Mouse (Mus musculus): ENCODE data around the gene Atg16l2. TPM values are rescaled to one million over a fixed set of nuclear protein-coding genes. Genes with fewer than 3 reads are reported as not detected.

Gene Atg16l2
- polyA plus RNA-seq, 1 experiment from 2014 or later: 19.6 TPM

GRCm38 (mm10) chr7:101301361-101301880 is 630 bp downstream of the Atg16l2 start:
- Histone ChIP-seq H3K27me3 (ENCODE audit: control insufficient read depth, insufficient read depth, low read depth, low read length) (0 out of 2 replicates have a peak, but pooled peaks cover 4% of the 10 kb centered on the region), H3K27ac (ENCODE audit: low read length) (peak overlapping the region; percentile 36), H3K4me1 (replicated peaks; ENCODE audit: control insufficient read depth, insufficient read depth, low read length) (peaks cover 17% of the 10 kb centered on the region), H3K9ac (ENCODE audit: low read length) (peak overlapping the region; percentile 78), H3K9me3 (ENCODE audit: control insufficient read depth, low read length) (no peaks in the 10 kb centered on the region), H3K36me3 (ENCODE audit: control insufficient read depth, insufficient read depth, low read length) (no peaks in the 10 kb centered on the region), H3K4me3 (ENCODE audit: low read length) (peak overlapping the region; percentile 71), H3K4me2 (ENCODE audit: low read depth, low read length) (peak overlapping the region; percentile 87)
- ATAC-seq (ENCODE audit: low read depth): peak; percentile 43
- WGBS: under 1% methylated on average over 30 of the region's 30 CpGs

DNA sequence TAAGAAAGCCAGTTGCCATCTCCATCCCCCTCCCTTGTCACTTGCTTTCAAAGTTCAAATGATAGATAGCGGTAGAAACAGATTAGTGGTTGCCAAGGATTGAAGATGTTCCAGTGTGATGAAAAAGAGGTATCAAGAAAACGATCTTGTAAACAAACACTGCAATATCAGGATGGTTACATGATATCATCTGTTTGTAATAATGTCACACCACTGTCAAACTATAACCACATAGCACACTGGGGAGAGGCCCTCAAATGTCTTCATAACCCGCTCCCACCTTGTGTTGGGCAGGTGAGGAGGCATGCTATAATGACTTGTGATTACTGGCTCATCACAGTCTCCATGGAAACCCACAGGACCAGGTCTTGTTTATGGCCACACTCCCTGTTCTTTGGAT is 3.7 kb downstream of the Atg16l2 start:
- WGBS: 74% methylated on average over 3 of the region's 3 CpGs
- Histone ChIP-seq H3K4me2 (ENCODE audit: low read depth, low read length) (no peak overlapping the region), H3K9me3 (ENCODE audit: control insufficient read depth, low read length) (no peaks in the 10 kb centered on the region), H3K4me3 (ENCODE audit: low read length) (no peak overlapping the region), H3K36me3 (ENCODE audit: control insufficient read depth, insufficient read depth, low read length) (no peaks in the 10 kb centered on the region), H3K27ac (ENCODE audit: low read length) (no peak overlapping the region), H3K9ac (ENCODE audit: low read length) (no peak overlapping the region), H3K4me1 (replicated peaks; ENCODE audit: control insufficient read depth, insufficient read depth, low read length) (peaks cover 19% of the 10 kb centered on the region), H3K27me3 (ENCODE audit: control insufficient read depth, insufficient read depth, low read depth, low read length) (0 out of 2 replicates have a peak, but pooled peaks cover 4% of the 10 kb centered on the region)
- ATAC-seq (ENCODE audit: low read depth): no peak

DNA sequence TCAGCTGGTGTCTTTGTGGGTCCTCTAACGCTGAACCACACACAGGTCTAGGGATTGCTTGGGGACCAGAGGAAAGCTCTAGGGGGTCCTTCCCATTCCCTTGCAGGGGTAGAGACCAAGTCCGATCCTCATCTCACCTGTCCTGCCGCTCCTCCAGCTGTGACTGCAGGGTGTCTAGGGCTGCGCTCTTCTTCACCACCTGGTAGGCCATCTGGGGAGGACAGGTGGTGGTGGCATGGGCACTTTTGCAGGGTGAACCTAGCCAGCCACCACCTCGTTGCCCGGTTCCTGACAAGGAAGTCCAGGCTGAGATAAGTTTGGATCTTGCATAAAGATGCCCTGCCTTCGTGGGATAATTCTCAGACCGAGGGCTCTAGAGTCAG is 5.0 kb downstream of the Atg16l2 start:
- no peaks in the 10 kb centered on the region for H3K36me3 ChIP-seq (ENCODE audit: control insufficient read depth, insufficient read depth, low read length)
- no peak for ATAC-seq (ENCODE audit: low read depth)

DNA sequence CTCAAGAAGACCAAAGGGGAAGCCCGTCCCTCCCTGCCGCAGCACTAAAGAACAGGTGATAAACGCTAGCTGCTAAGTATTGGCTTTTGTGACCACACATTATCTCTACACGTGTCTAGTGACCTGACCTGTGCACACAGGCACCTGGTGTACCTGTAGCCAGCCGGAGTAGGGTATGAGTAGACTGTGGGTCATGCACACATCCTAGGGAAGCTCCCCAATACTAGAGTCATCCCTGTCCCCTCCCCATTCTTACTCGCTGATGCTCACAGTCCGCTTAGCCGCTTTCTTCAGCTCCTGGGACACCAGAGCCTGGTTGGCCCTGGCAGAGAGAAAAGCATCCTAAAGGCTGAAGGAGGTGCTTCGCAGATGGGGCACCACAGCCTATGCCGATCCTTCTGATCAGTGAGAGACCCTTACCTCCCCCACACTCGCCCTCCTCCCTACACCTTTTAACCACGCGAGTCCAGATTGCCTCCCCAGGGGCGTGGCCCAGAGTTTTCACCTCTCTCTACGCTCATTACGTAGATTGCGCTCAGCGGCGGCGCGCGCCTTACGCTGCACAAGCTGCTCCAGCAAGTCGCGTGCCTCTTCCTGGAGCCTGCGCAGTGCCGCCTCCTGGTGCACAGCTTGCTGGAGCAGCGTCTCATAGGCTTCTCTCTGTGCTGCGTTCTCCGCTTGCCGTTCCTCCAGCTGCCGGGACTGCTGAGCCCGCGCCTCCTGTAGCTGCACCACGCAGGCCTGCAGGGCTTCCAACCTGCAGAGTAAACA is 5.6 kb downstream of the Atg16l2 start:
- peak overlapping the region; percentile 57 for H3K9ac ChIP-seq (ENCODE audit: low read length)
- 9% methylated on average over 35 of the region's 35 CpGs for WGBS
- peak; percentile 80 for ATAC-seq (ENCODE audit: low read depth)
- peak overlapping the region; percentile 38 for H3K4me3 ChIP-seq (ENCODE audit: low read length)
- H3K4me2 ChIP-seq (ENCODE audit: low read depth, low read length): peak overlapping the region; percentile 73
- H3K36me3 ChIP-seq (ENCODE audit: control insufficient read depth, insufficient read depth, low read length): no peaks in the 10 kb centered on the region
- 0 out of 2 replicates have a peak, but pooled peaks cover 4% of the 10 kb centered on the region for H3K27me3 ChIP-seq (ENCODE audit: control insufficient read depth, insufficient read depth, low read depth, low read length)
- H3K4me1 ChIP-seq (replicated peaks; ENCODE audit: control insufficient read depth, insufficient read depth, low read length): peaks cover 14% of the 10 kb centered on the region
- H3K27ac ChIP-seq (ENCODE audit: low read length): no peak overlapping the region
- no peaks in the 10 kb centered on the region for H3K9me3 ChIP-seq (ENCODE audit: control insufficient read depth, low read length)

More for the DNA sequence above, 5.0 kb downstream of the Atg16l2 start:
- H3K9me3 ChIP-seq (ENCODE audit: control insufficient read depth, low read length): no peaks in the 10 kb centered on the region
- H3K27ac ChIP-seq (ENCODE audit: low read length): no peak overlapping the region
- H3K9ac ChIP-seq (ENCODE audit: low read length): peak overlapping the region; percentile 57
- H3K4me3 ChIP-seq (ENCODE audit: low read length): peak overlapping the region; percentile 38
- peak overlapping the region; percentile 73 for H3K4me2 ChIP-seq (ENCODE audit: low read depth, low read length)
- H3K4me1 ChIP-seq (replicated peaks; ENCODE audit: control insufficient read depth, insufficient read depth, low read length): peaks cover 14% of the 10 kb centered on the region
- 23% methylated on average over 8 of the region's 8 CpGs for whole genome bisulfite sequencing
- 0 out of 2 replicates have a peak, but pooled peaks cover 4% of the 10 kb centered on the region for H3K27me3 ChIP-seq (ENCODE audit: control insufficient read depth, insufficient read depth, low read depth, low read length)

- no peak overlapping the region for H3K4me2 ChIP-seq (ENCODE audit: low read depth, low read length)
- H3K27me3 ChIP-seq (ENCODE audit: control insufficient read depth, insufficient read depth, low read depth, low read length): 0 out of 2 replicates have a peak, but pooled peaks cover 4% of the 10 kb centered on the region
- no peak overlapping the region for H3K9ac ChIP-seq (ENCODE audit: low read length)
- no peak overlapping the region for H3K4me3 ChIP-seq (ENCODE audit: low read length)
- H3K9me3 ChIP-seq (ENCODE audit: control insufficient read depth, low read length): no peaks in the 10 kb centered on the region
- H3K36me3 ChIP-seq (ENCODE audit: control insufficient read depth, insufficient read depth, low read length): 0 out of 2 replicates have a peak, but pooled peaks cover 3% of the 10 kb centered on the region
- H3K27ac ChIP-seq (ENCODE audit: low read length): no peak overlapping the region
- ATAC-seq (ENCODE audit: low read depth): no peak
- whole genome bisulfite sequencing: 88% methylated on average over 1 of the region's 1 CpGs
- H3K4me1 ChIP-seq (replicated peaks; ENCODE audit: control insufficient read depth, insufficient read depth, low read length): peaks cover 7% of the 10 kb centered on the region
Observed at GRCm38 (mm10) chr7:101295438-101295837, 6.6 kb downstream of the Atg16l2 start.

- Histone ChIP-seq H3K9me3 (ENCODE audit: control insufficient read depth, low read length) (no peaks in the 10 kb centered on the region), H3K4me3 (ENCODE audit: low read length) (no peak overlapping the region), H3K27ac (ENCODE audit: low read length) (peak overlapping the region; percentile 14; the same call in 1 of the 2 replicates), H3K9ac (ENCODE audit: low read length) (no peak overlapping the region), H3K27me3 (ENCODE audit: control insufficient read depth, insufficient read depth, low read depth, low read length) (0 out of 2 replicates have a peak, but pooled peaks cover 4% of the 10 kb centered on the region), H3K36me3 (ENCODE audit: control insufficient read depth, insufficient read depth, low read length) (peaks cover 4% of the 10 kb centered on the region; the same call in 1 of the 2 replicates), H3K4me1 (replicated peaks; ENCODE audit: control insufficient read depth, insufficient read depth, low read length) (peaks cover 7% of the 10 kb centered on the region), H3K4me2 (ENCODE audit: low read depth, low read length) (no peak overlapping the region)
- ATAC-seq (ENCODE audit: low read depth): peak; percentile 34; the same call in 1 of the 2 replicates
- 52% methylated on average over 4 of the region's 4 CpGs for WGBS
Observed at GRCm38 (mm10) chr7:101293611-101294010, 8.4 kb downstream of the Atg16l2 start.

- Histone ChIP-seq H3K4me1 (replicated peaks; ENCODE audit: control insufficient read depth, insufficient read depth, low read length) (peaks cover 7% of the 10 kb centered on the region), H3K36me3 (ENCODE audit: control insufficient read depth, insufficient read depth, low read length) (peaks cover 4% of the 10 kb centered on the region; the same call in 1 of the 2 replicates), H3K4me3 (ENCODE audit: low read length) (no peak overlapping the region), H3K9me3 (ENCODE audit: control insufficient read depth, low read length) (no peaks in the 10 kb centered on the region), H3K27ac (ENCODE audit: low read length) (peak overlapping the region; percentile 34; the same call in 1 of the 2 replicates), H3K9ac (ENCODE audit: low read length) (no peak overlapping the region), H3K4me2 (ENCODE audit: low read depth, low read length) (no peak overlapping the region), H3K27me3 (ENCODE audit: control insufficient read depth, insufficient read depth, low read depth, low read length) (0 out of 2 replicates have a peak, but pooled peaks cover 4% of the 10 kb centered on the region)
- no peak for ATAC-seq (ENCODE audit: low read depth)
- WGBS: 47% methylated on average over 4 of the region's 4 CpGs
Observed at GRCm38 (mm10) chr7:101293138-101293537, 8.9 kb downstream of the Atg16l2 start.

GRCm38 (mm10) chr7:101292696-101293095 is 9.4 kb downstream of the Atg16l2 start:
- peaks cover 7% of the 10 kb centered on the region for H3K4me1 ChIP-seq (replicated peaks; ENCODE audit: control insufficient read depth, insufficient read depth, low read length)
- no peak overlapping the region for H3K4me2 ChIP-seq (ENCODE audit: low read depth, low read length)
- 95% methylated on average over 1 of the region's 1 CpGs for WGBS
- 0 out of 2 replicates have a peak, but pooled peaks cover 1% of the 10 kb centered on the region for H3K27me3 ChIP-seq (ENCODE audit: control insufficient read depth, insufficient read depth, low read depth, low read length)
- H3K9me3 ChIP-seq (ENCODE audit: control insufficient read depth, low read length): no peaks in the 10 kb centered on the region
- no peak overlapping the region for H3K4me3 ChIP-seq (ENCODE audit: low read length)
- no peak overlapping the region for H3K27ac ChIP-seq (ENCODE audit: low read length)
- H3K36me3 ChIP-seq (ENCODE audit: control insufficient read depth, insufficient read depth, low read length): peaks cover 4% of the 10 kb centered on the region; the same call in 1 of the 2 replicates
- no peak overlapping the region for H3K9ac ChIP-seq (ENCODE audit: low read length)
- no peak for ATAC-seq (ENCODE audit: low read depth)

DNA sequence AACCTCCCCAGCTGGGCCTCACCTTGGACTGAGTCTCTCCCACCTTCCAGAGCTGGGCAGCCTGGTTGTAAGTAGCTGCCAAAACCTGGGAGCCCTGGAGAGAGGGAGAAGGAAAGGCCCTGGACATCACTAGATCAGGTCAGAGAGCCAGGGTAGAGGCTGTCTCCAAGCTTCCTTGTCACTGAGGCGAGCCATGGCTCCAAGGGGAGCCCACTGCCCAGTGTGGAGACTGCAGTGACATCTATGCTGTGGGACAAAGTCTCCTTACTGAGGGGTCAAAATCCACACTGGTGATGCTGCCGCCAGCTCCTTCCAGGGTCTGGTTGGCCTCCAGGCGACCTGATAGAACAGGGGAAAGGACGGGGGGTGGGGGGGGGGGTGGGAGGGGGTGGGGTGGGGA is 10.0 kb downstream of the Atg16l2 start:
- H3K9ac ChIP-seq (ENCODE audit: low read length): no peak overlapping the region
- ATAC-seq (ENCODE audit: low read depth): no peak
- no peaks in the 10 kb centered on the region for H3K27me3 ChIP-seq (ENCODE audit: control insufficient read depth, insufficient read depth, low read depth, low read length)
- no peak overlapping the region for H3K27ac ChIP-seq (ENCODE audit: low read length)
- no peak overlapping the region for H3K4me3 ChIP-seq (ENCODE audit: low read length)
- H3K4me2 ChIP-seq (ENCODE audit: low read depth, low read length): no peak overlapping the region
- H3K9me3 ChIP-seq (ENCODE audit: control insufficient read depth, low read length): no peaks in the 10 kb centered on the region
- H3K36me3 ChIP-seq (ENCODE audit: control insufficient read depth, insufficient read depth, low read length): peaks cover 4% of the 10 kb centered on the region; the same call in 1 of the 2 replicates
- H3K4me1 ChIP-seq (replicated peaks; ENCODE audit: control insufficient read depth, insufficient read depth, low read length): peaks cover 7% of the 10 kb centered on the region
- WGBS: 68% methylated on average over 2 of the region's 4 CpGs
